Mouse (Mus musculus): ENCODE results near the gene Iqcd.

DNA sequence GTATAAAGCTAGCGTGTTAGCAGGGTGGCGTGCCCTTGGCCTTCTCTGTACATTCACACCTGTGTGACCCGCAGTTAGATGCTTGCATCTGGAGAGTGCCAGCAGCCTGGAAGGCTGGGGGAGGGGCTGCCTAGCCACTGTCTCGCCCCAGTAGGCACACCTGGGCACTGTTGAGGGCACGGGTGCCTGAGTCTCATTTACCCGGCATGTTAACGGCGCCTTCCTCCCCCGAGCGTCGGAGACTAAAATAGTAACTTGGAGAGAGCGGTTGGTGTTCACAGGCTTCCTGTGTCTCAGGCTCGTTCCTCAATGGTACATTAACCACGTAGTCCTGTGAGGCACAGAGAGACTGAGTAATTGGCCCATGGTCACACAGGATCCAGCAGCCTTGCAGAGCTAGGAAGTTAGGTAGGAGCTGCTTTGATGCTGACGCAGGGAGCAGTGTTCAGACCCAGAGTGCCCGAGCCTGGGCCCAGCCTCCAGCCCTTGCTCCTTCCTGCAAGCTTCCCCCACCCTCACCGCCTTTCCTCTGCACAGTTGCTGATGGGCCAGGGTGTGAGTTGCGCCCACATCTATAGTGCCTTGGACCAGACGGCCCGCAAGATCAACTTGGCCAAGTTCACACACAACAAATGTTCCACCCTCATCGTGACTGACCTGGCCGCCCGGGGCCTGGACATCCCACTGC lies 32.4 kb downstream of the Iqcd start:
- TF ChIP-seq CTCF (IDR thresholded peaks at IDR 0.05; ENCODE audit: low read depth) (no peak), EP300 (IDR thresholded peaks at IDR 0.05; ENCODE audit: low read depth) (no peak)

All from liver, embryonic 14.5 days (tissue).